Mouse (Mus musculus): ENCODE results near the gene Kirrel3.

Kirrel3 gene

DNA sequence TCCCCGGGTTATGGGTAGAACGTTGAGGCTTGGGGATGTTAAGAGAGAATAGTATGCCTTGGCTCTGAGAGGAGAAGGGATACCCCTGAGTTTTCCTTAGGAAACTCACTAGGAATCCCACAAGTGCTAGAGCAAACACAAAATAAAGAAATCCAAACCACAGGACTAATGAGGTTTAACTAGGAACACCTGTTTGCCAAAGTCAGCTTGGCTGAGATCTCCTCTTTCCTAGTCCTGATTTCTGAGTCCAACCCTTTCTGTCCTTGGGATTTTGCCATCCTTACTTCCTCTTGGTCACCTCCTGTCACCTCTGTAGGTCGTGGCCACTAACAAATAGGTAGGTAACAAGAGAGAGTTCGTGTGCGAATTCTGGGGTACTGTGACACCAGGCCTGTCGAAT, 540.6 kb downstream of the Kirrel3 start:
- in situ Hi-C loops (cut with MboI) = no loop called here

DNA sequence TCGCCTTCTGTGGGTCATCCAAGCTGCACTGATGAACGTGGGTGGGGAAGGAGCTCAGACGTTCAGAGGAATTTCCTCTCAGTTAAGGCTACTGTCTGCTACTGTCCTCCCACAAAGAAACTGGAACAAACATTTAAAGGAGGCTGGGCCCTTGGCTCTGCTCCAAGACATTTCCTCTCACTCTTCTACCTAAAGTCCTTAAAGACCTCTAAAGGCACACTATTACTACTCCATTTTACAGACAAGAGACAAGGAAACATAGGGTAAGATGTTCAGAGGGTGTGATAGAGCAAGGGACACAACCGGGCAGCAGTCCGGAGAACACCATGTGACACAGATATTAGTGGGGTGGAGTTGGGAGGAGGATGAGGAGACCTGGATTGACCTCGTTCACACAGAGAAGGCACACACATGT, 541.2 kb downstream of the Kirrel3 start:
- in situ Hi-C loops (cut with MboI) = no loop called here

DNA sequence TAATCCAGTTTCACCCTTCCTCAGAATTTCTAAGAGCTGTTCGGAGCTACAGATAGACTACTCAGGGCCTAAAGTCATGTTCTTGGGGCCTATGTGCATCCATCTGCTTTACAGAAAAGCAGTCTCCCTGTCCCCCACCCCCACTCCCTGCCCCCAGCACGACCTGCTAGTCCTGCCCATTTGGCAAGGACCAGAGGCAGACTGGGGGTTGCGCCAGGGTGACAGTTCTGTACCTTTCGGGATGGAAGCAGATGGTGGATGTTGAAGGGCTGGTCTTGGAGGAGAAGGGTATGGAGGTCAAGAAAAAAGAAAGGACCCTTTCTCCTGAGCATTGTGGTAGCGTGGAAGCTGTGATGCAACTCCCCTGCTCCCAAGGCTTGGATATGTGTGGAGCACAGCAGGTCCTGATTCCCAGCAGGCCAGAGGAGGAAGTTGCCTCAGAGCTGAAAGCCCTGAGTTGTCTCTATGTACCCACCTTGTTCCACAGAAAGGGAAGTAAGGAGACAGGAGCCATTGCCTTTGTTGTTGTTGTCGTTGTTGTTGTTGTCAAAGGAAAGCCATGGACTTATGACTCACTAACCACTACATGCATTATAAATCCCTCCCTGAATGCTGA, 541.8 kb downstream of the Kirrel3 start:
- in situ Hi-C loops (cut with MboI) = no loop called here

GRCm38 (mm10) chr9:35030823-35031222, 545.1 kb downstream of the Kirrel3 start:
- in situ Hi-C loops (cut with MboI) = no loop called here

DNA sequence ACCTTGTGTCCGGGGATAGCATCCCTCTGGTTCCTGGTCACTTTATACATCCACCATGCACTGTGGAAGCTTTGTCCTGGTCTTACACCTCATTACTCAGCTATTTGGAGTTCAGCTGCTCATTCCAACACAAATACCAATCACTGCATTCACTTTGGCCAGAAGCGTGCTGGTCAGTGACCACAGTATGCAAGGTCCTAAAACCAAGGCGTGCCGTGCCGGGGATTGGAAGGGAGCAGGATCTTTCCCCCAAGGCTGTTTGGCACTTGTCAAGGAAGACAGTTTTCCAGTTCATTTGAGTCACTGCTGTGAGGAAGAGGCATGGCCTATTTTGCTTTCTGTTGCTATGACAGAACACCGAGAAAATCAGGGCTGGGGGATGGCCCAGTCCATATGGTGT, 546.8 kb downstream of the Kirrel3 start:
- in situ Hi-C loops (cut with MboI) = no loop called here

DNA sequence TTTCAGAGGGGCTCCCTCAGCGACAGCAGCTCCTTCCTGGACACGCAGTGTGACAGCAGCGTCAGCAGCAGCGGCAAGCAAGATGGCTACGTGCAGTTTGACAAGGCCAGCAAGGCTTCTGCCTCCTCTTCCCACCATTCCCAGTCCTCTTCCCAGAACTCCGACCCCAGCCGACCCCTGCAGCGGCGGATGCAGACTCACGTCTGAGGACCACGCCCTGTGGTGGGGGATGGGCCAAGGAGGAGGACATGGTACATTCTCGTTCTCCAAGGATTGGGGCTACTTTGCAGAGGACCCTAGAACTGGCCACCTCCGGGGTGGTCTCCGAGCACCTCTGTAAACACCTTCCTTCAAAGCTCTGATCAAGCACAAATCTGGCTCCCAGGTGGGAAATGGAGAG, 549.4 kb downstream of the Kirrel3 start:
- in situ Hi-C loops (cut with MboI) = no loop called here

- in situ Hi-C loops (cut with MboI) = no loop called here
Observed at GRCm38 (mm10) chr9:35038922-35039586, 553.4 kb downstream of the Kirrel3 start.

DNA sequence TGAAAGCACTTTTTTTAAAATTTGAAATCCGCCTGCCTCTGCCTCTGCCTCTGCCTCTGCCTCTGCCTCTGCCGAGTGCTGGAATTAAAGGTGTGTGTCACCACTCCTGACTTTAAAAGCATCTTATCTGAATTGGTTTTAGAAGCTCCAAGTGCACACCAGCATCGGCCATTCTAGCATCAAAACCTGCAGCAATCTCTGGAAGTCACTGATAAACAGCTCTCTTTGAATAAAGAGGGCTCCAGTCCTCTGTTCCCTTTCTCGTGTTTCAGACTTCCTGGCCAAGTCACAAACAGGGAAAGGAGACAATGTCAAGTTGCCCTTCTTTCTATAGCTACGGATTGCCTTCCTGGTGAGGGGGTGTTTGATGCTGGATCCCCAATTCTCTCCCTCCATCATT, 554.2 kb downstream of the Kirrel3 start:
- in situ Hi-C loops (cut with MboI) = no loop called here

GRCm38 (mm10) chr9:35041493-35041892, 555.8 kb downstream of the Kirrel3 start:
- in situ Hi-C loops (cut with MboI) = no loop called here

GRCm38 (mm10) chr9:35043619-35044018, 557.9 kb downstream of the Kirrel3 start:
- in situ Hi-C loops (cut with MboI) = no loop called here

GRCm38 (mm10) chr9:35044458-35044857, 558.8 kb downstream of the Kirrel3 start:
- in situ Hi-C loops (cut with MboI) = no loop called here

GRCm38 (mm10) chr9:35045031-35045531, 559.4 kb downstream of the Kirrel3 start:
- in situ Hi-C loops (cut with MboI) = no loop called here

DNA sequence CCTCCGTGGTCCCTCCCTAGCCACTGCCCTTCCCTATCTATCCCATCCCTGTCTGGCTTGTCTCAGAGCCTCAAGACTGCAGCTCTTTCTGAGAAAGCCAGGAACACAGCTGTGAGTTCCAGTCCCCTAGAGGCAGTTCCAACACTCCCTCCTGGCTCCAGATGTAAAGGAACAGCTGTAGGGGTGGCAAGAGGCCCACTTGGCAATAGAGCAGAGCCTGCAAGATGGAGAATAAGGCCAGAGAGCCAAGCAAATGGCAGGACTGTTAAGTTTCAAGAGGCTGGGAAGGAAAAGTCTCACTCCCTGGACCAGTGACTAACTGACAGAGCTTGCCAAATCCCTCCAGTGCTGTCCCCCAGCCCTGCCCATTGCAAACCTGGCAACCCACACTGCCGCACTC, 560.1 kb downstream of the Kirrel3 start:
- in situ Hi-C loops (cut with MboI) = no loop called here

GRCm38 (mm10) chr9:35048449-35048848, 562.8 kb downstream of the Kirrel3 start:
- in situ Hi-C loops (cut with MboI) = no loop called here

- in situ Hi-C loops (cut with MboI) = no loop called here
Observed at GRCm38 (mm10) chr9:35049891-35050527, 564.3 kb downstream of the Kirrel3 start.

DNA sequence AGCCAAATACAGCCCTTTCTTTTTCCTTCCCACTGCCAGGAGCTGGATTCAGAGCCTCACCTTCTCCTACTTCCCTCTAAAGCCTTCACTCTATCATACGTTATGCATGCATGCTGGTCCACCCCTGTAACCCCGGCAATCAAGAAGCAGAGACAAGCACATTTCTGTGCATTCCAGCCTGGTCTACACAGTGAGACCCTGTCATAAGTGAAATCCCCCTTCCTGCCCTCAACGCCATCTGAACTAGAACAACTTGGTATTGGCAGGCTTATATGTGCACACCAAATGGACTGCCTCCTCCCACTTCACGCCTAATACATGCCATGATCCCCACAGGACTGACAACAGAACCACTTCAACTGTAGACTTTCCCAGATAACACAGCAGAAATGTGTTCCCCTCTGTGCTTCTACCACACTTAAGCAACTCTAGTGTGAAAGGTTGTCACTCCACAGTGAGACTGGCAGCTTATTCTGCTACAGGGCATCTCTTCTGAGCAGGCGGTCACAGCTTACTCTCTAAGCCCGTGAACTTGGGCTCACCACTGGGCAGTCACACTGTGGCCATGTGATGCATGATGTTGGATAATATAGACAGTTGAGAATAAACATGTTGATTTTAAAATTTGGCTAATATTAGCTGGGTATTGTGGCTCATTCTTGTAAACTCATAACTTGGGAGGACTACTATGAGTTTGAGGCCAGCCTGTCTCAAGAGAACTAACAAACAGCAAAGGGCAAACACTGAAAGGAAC, 565.2 kb downstream of the Kirrel3 start:
- in situ Hi-C loops (cut with MboI) = no loop called here

GRCm38 (mm10) chr9:35051666-35052065, 566.0 kb downstream of the Kirrel3 start:
- in situ Hi-C loops (cut with MboI) = no loop called here

DNA sequence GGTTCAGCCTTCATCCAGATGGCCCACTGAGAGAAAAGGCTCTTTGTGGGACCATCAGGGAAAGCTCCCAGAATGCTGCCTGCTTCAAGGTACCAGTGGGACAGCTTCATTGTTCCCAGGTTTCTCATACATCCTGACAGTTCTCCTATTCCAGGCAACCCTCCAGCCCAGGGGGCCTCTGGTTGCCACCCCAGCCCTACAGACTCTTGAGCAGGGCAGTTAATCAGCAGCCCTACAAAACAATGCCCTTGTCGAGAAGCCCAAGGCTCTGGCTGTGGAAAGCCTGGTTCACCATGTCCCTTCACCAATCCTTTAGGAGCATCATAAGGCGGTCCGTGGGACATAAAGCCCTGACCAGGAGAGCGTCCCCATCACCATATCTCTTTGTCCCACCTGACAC, 567.0 kb downstream of the Kirrel3 start:
- in situ Hi-C loops (cut with MboI) = no loop called here

GRCm38 (mm10) chr9:35053081-35053480, 567.4 kb downstream of the Kirrel3 start:
- in situ Hi-C loops (cut with MboI) = no loop called here

DNA sequence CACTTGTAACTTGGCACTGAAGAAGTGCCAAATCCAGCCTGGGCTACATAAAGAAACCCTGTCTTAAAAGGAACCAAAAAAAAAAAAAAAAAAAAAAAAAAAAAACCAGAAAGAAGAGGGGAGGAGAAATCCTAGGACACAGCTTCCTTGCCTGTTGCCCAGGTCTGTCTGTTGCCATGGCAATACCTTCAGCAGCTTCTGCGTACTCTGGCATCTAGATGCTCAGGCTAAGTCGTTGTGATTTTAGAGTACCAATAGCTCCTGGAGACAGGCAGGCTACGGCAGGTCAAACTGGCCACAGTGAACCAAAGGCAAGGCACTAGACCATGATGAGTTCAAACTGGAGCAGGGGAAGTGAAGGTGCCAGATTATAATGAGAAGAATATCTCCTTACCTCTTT, 568.0 kb downstream of the Kirrel3 start:
- in situ Hi-C loops (cut with MboI) = no loop called here

GRCm38 (mm10) chr9:35055528-35056330, 570.0 kb downstream of the Kirrel3 start:
- in situ Hi-C loops (cut with MboI) = no loop called here

- in situ Hi-C loops (cut with MboI) = no loop called here
Observed at GRCm38 (mm10) chr9:35056611-35057010, 570.9 kb downstream of the Kirrel3 start.
